Mouse (Mus musculus): ENCODE results near the gene Klra9.
"Not testable (repeated sequence)": the region's sequence is repeated elsewhere in the genome, so short reads cannot be mapped to it uniquely, and the experiment has no call there.

DNA sequence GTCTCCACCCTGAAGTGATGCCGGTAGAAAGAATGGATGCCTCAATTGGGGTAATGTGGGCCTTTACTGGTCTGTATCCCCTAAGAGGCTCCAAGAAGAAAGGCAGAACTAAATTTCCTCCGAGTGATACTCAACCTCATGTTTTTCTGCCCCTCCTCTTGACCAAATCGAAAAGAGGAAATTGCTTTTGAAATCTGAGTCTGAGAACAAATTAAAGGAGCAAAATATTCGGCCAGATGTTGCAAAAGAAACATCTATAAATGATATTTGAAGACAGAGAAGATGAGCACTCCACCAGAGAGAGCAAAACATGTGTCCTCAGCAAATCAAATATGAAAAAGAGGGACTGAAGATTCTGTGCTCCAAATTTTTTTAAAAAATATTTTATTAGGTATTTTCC, 63.1 kb downstream of the Klra9 start, which contains the start of gene Klra8:
- not testable (repeated sequence) for TF ChIP-seq POLR2A (IDR thresholded peaks at IDR 0.05; ENCODE audit: low read depth, low read length); CTCF (IDR thresholded peaks at IDR 0.05; ENCODE audit: extremely low read depth, insufficient read depth, insufficient read length, insufficient replicate concordance)

Data from spleen, adult 2 months (tissue).